Mouse (Mus musculus) kidney, adult 2 months (tissue): ENCODE data around the gene Zdhhc14. TPM values are rescaled to one million over a fixed set of nuclear protein-coding genes. Genes with fewer than 3 reads are reported as not detected.

Source experiments
- DNase-seq: peaks from one replicate; pipeline ENCODE4 v3.0.0; 2021
- H3K27ac ChIP-seq: fragments of 200-500 bp; 2 replicates; pipeline ENCODE4 v1.5.1; 2012; ENCODE audit warnings: low read depth, low read length, control low read depth, inconsistent platforms; ENCODE audit not compliant: insufficient read depth
- H3K27me3 ChIP-seq: fragments of 200-500 bp; replicated peaks from 2 replicates; pipeline ENCODE4 v1.6.1; 2012; ENCODE audit warnings: mild to moderate bottlenecking, moderate library complexity, low read length, inconsistent platforms; ENCODE audit not compliant: control insufficient read depth, insufficient read depth
- H3K36me3 ChIP-seq: fragments of 200-500 bp; 2 replicates; pipeline ENCODE4 v1.6.1; 2012; ENCODE audit warnings: mild to moderate bottlenecking, moderate library complexity, low read length, inconsistent platforms; ENCODE audit not compliant: control insufficient read depth, insufficient read depth
- H3K4me1 ChIP-seq: fragments of 200-500 bp; 2 replicates; pipeline ENCODE4 v1.6.1; 2011; ENCODE audit warnings: low read length; ENCODE audit not compliant: control insufficient read depth, insufficient read depth
- H3K4me3 ChIP-seq: fragments of 200-500 bp; 2 replicates; pipeline ENCODE4 v1.5.1; 2011; ENCODE audit warnings: mild to moderate bottlenecking, low read depth, low read length, control low read depth; ENCODE audit not compliant: insufficient read depth
- CTCF ChIP-seq: fragments of 200-500 bp; conservative IDR thresholded peaks from 2 replicates; pipeline ENCODE4 v1.5.1; 2011; ENCODE audit warnings: low read depth, mild to moderate bottlenecking, control low read depth, low read length, moderate library complexity, mixed read lengths; ENCODE audit not compliant: insufficient read depth, insufficient read length
- POLR2A ChIP-seq: fragments of 200-500 bp; IDR thresholded peaks from one replicate; pipeline ENCODE4 v1.6.1; 2011; ENCODE audit warnings: low read depth, low read length, control low read depth
- WGBS: fragments of 180-500 bp; shearing (Covaris S2); methylation state at CpG from one replicate; pipeline ENCODE4 v1.1.7; 2018; 5-methylcytosine and 5-hydroxymethylcytosine counted together
- polyA plus RNA-seq: library from polyadenylated mRNA; depleted of rRNA; stranded (reverse); fragments of >200 nt; gene quantifications from 2 replicates; pipeline ENCODE4 v1.2.3, GENCODE M21; 2012

Zdhhc14 gene
- polyA plus RNA-seq, 1 experiment = 2.1 TPM

GRCm38 (mm10) chr17:5635254-5635653 is 142.9 kb downstream of the Zdhhc14 start:
- Histone ChIP-seq H3K4me3 (no peak overlapping the region), H3K36me3 (no peaks in the 10 kb centered on the region), H3K4me1 (no peaks in the 10 kb centered on the region), H3K27ac (no peak overlapping the region), H3K27me3 (no peaks in the 10 kb centered on the region)
- no peak for DNase-seq
- 73% methylated on average over 2 of the region's 2 CpGs for WGBS
- TF ChIP-seq POLR2A (no peak), CTCF (no peak)

DNA sequence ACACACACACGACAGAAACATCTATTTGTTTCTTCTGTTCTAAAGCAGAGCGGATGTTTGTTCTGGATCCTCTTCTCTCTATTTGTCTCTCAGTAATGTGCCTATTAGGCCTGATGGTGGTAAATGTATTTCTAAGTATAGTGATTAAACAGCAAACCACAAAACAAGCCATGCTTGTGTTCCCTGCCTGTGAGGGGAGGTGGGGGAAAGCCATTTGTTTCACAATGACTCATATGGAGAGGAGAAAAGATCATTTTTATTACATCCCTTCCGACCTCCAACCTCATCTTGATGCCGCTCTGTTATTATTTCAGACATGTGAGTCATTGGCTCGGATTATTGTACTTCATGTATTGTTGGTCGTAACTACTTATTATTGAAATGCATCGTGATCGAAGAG is 149.1 kb downstream of the Zdhhc14 start:
- Histone ChIP-seq H3K27ac (no peak overlapping the region), H3K4me1 (no peaks in the 10 kb centered on the region), H3K27me3 (no peaks in the 10 kb centered on the region), H3K36me3 (no peaks in the 10 kb centered on the region), H3K4me3 (no peak overlapping the region)
- no peak for DNase-seq
- WGBS = 85% methylated on average over 8 of the region's 8 CpGs
- TF ChIP-seq CTCF (no peak), POLR2A (no peak)

GRCm38 (mm10) chr17:5642918-5643721 is 150.8 kb downstream of the Zdhhc14 start:
- Histone ChIP-seq H3K4me1 (no peaks in the 10 kb centered on the region), H3K4me3 (no peak overlapping the region), H3K27ac (no peak overlapping the region), H3K27me3 (no peaks in the 10 kb centered on the region), H3K36me3 (no peaks in the 10 kb centered on the region)
- TF ChIP-seq POLR2A = no peak
- TF ChIP-seq CTCF = no peak
- 74% methylated on average over 15 of the region's 15 CpGs for WGBS
- no peak for DNase-seq

- H3K27ac ChIP-seq = no peak overlapping the region
- 86% methylated on average over 4 of the region's 4 CpGs for WGBS
- H3K4me3 ChIP-seq = no peak overlapping the region
- no peaks in the 10 kb centered on the region for H3K27me3 ChIP-seq
- no peaks in the 10 kb centered on the region for H3K4me1 ChIP-seq
- DNase-seq = no peak
- no peaks in the 10 kb centered on the region for H3K36me3 ChIP-seq
- no peak for TF ChIP-seq POLR2A
- TF ChIP-seq CTCF = no peak
Observed at GRCm38 (mm10) chr17:5650124-5650523, 157.8 kb downstream of the Zdhhc14 start.

DNA sequence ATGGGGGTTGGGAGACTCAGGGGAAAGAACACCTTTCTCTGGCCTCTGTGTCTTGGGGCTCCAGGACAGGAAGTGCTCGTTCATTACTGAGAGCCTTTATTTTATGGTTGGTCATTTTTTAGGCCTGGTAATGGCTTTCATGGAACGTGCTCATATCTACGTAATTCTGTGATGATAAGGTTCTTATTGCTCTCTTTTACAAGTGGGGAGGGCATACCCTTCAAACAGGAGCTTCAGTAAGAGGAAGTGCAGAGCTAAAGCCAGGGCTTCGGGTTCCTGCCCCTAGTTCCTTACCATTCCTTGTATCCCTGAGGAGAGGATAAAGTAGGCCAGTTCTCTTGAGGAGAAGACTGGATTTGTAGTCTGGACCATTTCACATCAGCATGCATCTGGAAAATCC is 158.3 kb downstream of the Zdhhc14 start:
- no peak overlapping the region for H3K4me3 ChIP-seq
- DNase-seq = no peak
- WGBS = 86% methylated on average over 4 of the region's 4 CpGs
- no peaks in the 10 kb centered on the region for H3K36me3 ChIP-seq
- H3K27ac ChIP-seq = no peak overlapping the region
- H3K27me3 ChIP-seq = no peaks in the 10 kb centered on the region
- H3K4me1 ChIP-seq = no peaks in the 10 kb centered on the region
- TF ChIP-seq CTCF (no peak), POLR2A (no peak)

GRCm38 (mm10) chr17:5651551-5651950 is 159.2 kb downstream of the Zdhhc14 start:
- Histone ChIP-seq H3K4me1 (no peaks in the 10 kb centered on the region), H3K36me3 (no peaks in the 10 kb centered on the region), H3K27me3 (no peaks in the 10 kb centered on the region), H3K27ac (no peak overlapping the region), H3K4me3 (no peak overlapping the region)
- WGBS = 88% methylated on average over 4 of the region's 4 CpGs
- DNase-seq = no peak
- no peak for TF ChIP-seq POLR2A
- TF ChIP-seq CTCF = no peak

- no peaks in the 10 kb centered on the region for H3K27me3 ChIP-seq
- H3K36me3 ChIP-seq = no peaks in the 10 kb centered on the region
- TF ChIP-seq POLR2A = no peak
- 76% methylated on average over 9 of the region's 9 CpGs for WGBS
- H3K27ac ChIP-seq = no peak overlapping the region
- DNase-seq = no peak
- H3K4me1 ChIP-seq = no peaks in the 10 kb centered on the region
- no peak overlapping the region for H3K4me3 ChIP-seq
Observed at GRCm38 (mm10) chr17:5653981-5654380, 161.6 kb downstream of the Zdhhc14 start.

DNA sequence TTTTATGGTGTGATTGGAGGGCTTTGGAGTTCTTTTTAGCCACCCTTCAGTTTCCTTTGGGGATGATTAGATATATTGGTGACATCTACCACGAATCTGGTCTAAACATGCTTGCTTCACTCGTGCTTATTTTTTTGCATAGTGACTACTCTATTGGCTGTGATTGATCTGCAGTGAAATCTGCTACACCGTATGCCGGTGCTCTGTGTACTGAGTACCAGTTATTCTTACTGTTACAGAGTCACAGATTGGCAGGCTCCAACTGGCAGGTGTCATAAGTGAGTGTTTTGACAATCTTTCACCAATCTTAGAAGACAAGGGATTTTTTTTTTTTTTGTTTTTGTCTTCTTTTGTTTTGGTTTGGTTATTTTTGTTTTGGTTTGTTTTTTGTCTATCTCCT is 163.2 kb downstream of the Zdhhc14 start:
- no peaks in the 10 kb centered on the region for H3K36me3 ChIP-seq
- H3K4me3 ChIP-seq = no peak overlapping the region
- no peak for DNase-seq
- no peaks in the 10 kb centered on the region for H3K27me3 ChIP-seq
- no peaks in the 10 kb centered on the region for H3K4me1 ChIP-seq
- no peak for TF ChIP-seq POLR2A
- TF ChIP-seq CTCF = no peak
- WGBS = 98% methylated on average over 4 of the region's 4 CpGs
- no peak overlapping the region for H3K27ac ChIP-seq
